Mouse (Mus musculus) effector memory CD4-positive, alpha-beta T cell, adult 7 months (primary cell): ENCODE data around the gene 1700018G05Rik. TPM values are rescaled to one million over a fixed set of nuclear protein-coding genes. Genes with fewer than 3 reads are reported as not detected.

Source experiments
- polyA plus RNA-seq: library from polyadenylated mRNA; unstranded; fragments of 100-300 nt; shearing (Covaris generic); gene quantifications from one replicate; pipeline ENCODE4 v1.2.1, GENCODE M21; 2017

The 1700018G05Rik gene
- polyA plus RNA-seq: not detected

DNA sequence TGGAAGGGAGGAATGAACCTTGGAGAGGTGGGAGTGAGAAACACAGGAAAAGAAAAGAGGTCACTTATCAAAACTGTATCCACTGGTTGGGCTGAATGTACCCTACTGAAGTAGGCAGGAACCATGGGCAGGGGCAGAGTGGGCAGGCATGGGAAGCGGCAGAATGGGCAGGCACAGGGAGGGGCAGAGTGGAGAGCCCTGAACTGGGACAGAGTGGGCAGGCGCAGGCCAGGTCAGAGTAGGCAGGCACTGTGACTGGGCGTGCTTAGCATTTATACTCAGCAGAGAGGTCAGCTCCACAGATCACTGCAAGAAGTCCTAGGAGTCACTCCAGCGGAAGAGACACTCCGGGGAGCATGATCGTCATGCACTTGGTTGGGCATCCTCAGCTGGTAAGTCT is at the start of gene 1700018G05Rik:
1700018G05Rik (plus strand) TSS at position 301 of the 400 bp plus-strand sequence.

DNA sequence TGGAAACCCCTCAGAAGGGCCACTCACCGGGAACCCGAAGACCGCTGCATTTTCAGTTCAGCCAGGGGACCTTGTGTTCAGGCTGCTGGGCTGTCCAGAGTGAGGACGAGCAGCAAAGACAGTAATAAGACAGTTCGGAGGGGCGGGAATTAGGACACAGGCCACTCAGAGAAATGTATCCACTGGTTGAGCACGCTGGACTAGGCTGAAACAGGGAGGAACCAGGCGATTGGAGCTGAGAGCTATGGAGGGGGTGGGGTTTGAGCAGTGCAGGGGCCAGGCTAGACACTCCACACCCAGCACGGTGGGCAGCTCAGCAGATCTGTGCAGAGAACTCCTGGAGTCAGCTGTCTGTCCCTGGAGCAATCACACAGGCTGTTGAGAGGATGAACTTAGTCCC is 19.6 kb upstream of the 1700018G05Rik start, which contains the start of the genes Dmrtc1a and 1700011M02Rik:
Dmrtc1a (minus strand) TSS at position 101 of the 400 bp plus-strand sequence.
1700011M02Rik (plus strand) TSS at position 319 of the 400 bp plus-strand sequence.

Other genes with a start within 250 kb of the 1700018G05Rik start
- not detected for gene Gm3880, start 241.4 kb upstream of the 1700018G05Rik start, polyA plus RNA-seq
- gene Gm9112, start 220.7 kb upstream of the 1700018G05Rik start, polyA plus RNA-seq: not detected
- not detected for gene Dmrtc1b, start 220.5 kb upstream of the 1700018G05Rik start, polyA plus RNA-seq
- not detected for gene Dmrtc1c1, start 125.4 kb upstream of the 1700018G05Rik start, polyA plus RNA-seq
- gene Dmrtc1c2, start 73.8 kb upstream of the 1700018G05Rik start, polyA plus RNA-seq: not detected
- gene 1700031F05Rik, start 60.4 kb upstream of the 1700018G05Rik start, polyA plus RNA-seq: 0.39 TPM
- not detected for gene Dmrtc1a, start 19.7 kb upstream of the 1700018G05Rik start, polyA plus RNA-seq
- not detected for gene 1700011M02Rik, start 19.5 kb upstream of the 1700018G05Rik start, polyA plus RNA-seq